Mouse (Mus musculus) gastrocnemius, postnatal 36 days (tissue): ENCODE results near the gene Gm49333. TPM values are rescaled to one million over a fixed set of nuclear protein-coding genes. Genes with fewer than 3 reads are reported as not detected.
A peak's percentile ranks its signal among the peaks of the same experiment; 100 is the strongest.

ENCODE experiments used
- DNase-seq, 2 experiments: peaks; one replicate each; pipeline ENCODE4 v3.0.0; 2022
- intact Hi-C: fragments of 180-260 bp; cut with DNase I; formaldehyde crosslinking; loops from one replicate; pipeline ENCODE4 v1.15.1; 2025
- microRNA-seq, 2 experiments: library from miRNA; unstranded; fragments of <30 nt; microRNA quantifications; one replicate each; pipeline ENCODE4 v1.2.0; 2021
- total RNA-seq, 2 experiments: library from RNA; stranded (reverse); gene quantifications; 2 replicates each; pipeline ENCODE4 v1.2.3; 2021

Gm49333 gene
- total RNA-seq, 2 experiments from 2014 or later, result not detected

DNA sequence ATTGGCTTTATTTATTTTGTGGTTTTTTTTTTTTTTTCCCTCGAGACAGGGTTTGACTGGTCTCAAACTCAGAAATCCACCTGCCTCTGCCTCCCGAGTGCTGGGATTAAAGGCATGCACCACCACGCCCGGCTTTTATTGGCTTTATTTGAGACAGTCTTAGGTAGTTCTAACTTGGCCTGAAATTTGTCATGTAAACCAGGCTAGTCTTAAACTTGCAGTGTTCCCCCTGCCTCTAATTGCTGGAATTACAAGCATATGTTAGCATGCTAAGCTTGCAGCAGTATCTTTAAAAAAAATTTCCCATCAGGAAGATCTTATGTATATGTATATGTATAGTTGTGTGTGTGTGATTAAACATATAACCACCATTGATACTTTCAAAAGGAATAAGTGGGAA lies 65.3 kb downstream of the Gm49333 start:
- intact Hi-C loops, result no loop called here
- DNase-seq, result no peak

DNA sequence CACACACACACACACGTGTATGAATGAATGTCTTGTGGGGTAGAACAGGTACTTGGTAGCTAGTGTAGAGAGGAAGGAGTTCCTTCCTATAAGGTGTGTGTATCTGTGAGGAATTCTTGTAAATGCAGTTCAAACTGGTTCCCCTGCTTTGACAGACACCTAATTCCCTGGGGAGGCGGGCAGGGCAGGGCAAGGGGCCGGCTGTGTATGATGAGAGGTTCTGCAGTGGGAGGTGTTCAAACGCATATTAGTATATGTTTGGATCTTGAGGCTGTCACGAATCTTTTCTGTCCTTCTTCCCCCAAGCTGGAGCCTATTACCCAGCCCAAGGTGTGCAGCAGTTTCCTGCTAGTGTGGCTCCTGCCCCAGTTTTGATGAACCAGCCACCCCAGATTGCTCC lies 66.0 kb downstream of the Gm49333 start:
- intact Hi-C loops, result no loop called here
- no peak for DNase-seq

DNA sequence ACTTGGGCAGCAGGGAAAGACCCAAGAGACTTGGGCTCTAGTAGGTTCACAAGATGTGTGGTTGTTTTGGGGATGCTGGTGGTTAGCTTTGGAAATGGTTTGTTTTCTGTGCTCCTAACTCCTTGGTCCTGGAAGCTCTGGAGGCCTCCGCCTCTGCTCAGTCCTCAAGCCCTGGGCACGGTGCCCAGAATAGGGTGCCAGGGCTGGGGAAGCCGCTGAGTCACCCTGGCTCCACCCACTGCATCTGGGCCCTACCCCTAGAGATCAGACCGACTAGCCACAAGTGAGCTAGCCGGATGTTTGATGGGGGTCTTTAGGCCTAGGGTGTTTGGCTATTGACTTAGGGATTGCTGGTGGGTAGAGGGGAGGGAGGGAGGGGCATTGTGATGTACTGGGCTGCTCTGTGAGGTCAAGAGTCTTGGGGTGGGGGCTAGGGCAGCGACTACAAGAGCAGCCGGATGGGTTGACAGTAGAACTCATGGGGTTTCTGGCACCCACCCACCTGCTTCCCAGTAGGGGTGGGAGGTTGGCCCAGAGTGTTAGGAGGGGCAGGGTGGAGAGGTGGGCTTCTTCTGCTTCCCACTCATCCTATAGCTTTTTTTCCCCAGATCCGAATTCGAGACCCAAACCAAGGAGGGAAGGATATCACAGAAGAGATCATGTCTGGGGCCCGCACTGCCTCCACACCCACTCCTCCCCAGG lies 66.7 kb downstream of the Gm49333 start:
- peak; percentile 87 to 89 for DNase-seq
- intact Hi-C loops, result no loop called here

DNA sequence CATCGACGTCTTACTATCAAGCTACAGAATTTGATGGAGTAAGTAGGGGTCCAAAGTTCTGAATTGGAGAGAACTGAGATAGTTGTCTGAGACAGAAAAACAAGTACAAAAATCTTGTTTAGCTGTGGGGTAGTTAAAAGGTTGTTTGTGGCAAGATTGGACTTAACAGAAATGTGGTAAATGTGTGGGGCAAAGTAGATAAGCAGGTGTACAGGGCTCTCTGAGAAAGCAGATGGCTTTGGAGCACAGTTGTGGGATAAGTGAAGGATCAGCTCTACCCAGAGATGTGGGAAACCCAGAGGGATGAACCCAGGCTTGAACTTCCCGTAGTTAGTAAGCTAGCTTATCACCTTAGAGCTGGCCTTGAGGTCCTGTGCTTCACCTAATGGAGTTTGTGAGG lies 79.4 kb downstream of the Gm49333 start:
- no peak for DNase-seq
- intact Hi-C loops, result no loop called here

DNA sequence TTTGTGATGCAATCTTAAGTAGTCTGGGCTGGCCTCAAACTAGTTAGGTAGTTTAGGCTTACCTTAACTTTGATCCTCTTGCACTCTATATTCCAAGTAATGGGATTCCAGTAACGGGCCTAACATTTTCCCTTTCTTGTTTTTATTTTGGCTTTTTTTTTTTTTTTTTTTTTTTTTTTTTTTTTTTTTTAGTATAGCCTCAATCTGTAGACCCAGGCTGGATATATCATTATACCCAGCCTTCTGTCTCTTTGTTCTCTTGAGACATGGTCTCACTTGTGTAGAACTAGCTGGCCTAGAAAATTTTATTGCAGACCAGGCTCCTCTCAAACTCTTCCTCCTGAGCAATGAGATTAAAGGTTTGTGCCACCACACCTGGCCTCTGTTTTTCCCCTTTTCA lies 80.2 kb downstream of the Gm49333 start:
- intact Hi-C loops, result no loop called here
- no peak for DNase-seq

DNA sequence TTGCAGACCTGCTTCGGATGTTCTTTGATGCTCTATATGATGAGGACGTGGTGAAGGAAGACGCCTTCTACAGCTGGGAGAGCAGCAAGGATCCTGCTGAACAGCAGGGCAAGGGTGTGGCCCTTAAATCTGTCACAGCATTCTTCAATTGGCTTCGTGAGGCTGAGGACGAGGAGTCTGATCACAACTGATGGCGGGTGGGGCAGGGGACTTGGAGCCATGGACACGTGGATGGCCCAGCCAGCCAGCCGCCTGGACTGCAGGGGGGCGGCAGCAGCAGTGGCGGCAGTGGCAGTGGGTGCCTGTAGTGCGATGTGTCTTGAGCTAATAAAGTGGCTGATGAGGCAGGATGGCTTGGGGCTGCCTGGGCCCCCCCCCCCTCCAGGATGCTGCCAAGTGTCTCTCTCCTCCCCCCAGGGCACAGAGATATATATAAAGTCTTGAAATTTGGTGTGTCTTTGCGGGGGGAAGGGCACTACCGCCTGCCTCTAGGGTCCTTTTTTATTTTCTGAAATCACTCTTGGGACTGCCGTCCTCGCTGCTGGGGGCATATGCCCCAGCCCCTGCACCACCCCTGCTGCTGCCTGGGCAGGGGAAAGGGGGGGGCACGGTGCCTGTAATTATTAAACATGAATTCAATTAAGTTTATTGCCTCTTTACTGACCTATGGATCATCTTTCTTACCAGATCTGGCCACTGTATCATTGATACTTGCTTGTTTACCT lies 81.0 kb downstream of the Gm49333 start:
- intact Hi-C loops, result no loop called here
- DNase-seq, result no peak

DNA sequence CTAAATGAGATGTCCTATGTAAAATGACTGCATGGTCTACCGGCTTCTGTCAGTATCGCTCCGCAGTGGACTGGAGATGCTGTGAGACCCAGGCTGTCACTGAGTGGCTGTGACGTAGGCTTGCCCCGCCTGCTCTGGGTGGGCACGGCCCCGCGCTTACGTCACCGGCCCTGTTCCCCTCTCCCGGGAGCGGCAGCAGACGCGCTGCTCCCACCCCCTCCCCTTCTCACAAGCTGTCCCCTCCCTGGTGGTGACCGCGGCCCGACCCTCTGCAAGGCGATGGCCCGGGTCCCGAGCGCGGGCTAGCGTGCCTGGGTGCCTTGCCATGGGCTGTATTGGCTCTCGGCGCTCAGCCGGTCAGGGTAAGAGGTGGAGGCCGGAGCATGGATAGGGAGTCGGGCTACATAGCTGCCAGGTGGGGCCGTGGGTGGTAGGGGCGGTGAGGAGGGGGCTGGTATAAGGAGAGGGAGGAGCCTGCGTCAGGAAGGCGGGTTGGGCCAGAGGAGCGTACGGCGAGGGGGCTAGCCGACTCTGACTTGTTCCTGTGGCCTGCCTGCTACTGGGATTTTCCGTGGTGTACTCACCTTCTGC lies 81.8 kb downstream of the Gm49333 start, which contains the start of gene Fam131a:
TSS of gene Fam131a (plus strand) at position 131 of the 591 bp plus-strand sequence.
- peak; percentile 83 to 85 for DNase-seq
- intact Hi-C loops, result no loop called here

DNA sequence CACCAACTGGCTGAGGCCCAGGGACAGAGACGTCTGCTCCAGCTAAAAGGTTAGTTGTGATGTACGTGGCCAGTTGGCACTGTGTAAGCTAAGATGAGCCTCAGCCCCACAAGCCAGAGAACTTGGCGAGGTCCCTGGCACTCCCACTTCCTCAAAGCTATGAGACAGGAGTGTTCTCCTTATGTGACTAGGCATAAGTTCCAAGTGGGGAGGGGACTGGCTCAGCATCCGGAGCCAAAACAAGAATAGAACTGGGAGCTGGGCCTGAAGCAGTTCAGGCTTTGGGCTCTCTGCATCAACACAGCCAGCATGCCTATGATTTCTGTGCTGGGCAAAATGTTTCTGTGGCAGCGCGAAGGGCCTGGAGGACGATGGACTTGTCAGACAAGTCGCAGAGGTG lies 83.4 kb downstream of the Gm49333 start:
- intact Hi-C loops, result no loop called here
- peak; percentile 59 to 63 for DNase-seq

Small RNA genes lying within 50 kb of the gene (microRNA-seq; reads per million reads assigned to microRNA genes)
- 1.4 to 1.5 reads per million in 2 experiments for gene Mir1224

Other genes with a start within 250 kb of the Gm49333 start
- 10 to 100 TPM; 60.7 to 61.2 TPM for gene Abcc5, start 185.2 kb upstream of the Gm49333 start, total RNA-seq
- gene Eif2b5, start 112.8 kb upstream of the Gm49333 start, total RNA-seq, result 10 to 100 TPM; 44.2 to 56.1 TPM
- 10 to 100 TPM; 27.8 to 28.8 TPM for gene Dvl3, start 94.6 kb upstream of the Gm49333 start, total RNA-seq
- gene Ap2m1, start 76.1 kb upstream of the Gm49333 start, total RNA-seq, result 100 to 1,000 TPM; 133 to 135 TPM
- gene Abcf3, start 63.0 kb upstream of the Gm49333 start, total RNA-seq, result 10 to 100 TPM; 51.0 to 69.7 TPM
- gene Vwa5b2, start 22.1 kb upstream of the Gm49333 start, total RNA-seq, result not detected
- 1 to 10 TPM; 3.7 to 5.5 TPM for gene Eef1akmt4, start within 50 bp of the Gm49333 start, total RNA-seq
- gene Alg3, start 125 bp downstream of the Gm49333 start, total RNA-seq, result 10 to 100 TPM; 12.7 to 15.8 TPM
- 1 to 10 TPM; 1.0 to 1.3 TPM for gene Camk2n2, start 9.7 kb downstream of the Gm49333 start, total RNA-seq
- under 1 TPM; 0.30 to 0.41 TPM for gene Ece2, start 18.2 kb downstream of the Gm49333 start, total RNA-seq
- 100 to 1,000 TPM; 189 to 197 TPM for gene Psmd2, start 40.0 kb downstream of the Gm49333 start, total RNA-seq
- 100 to 1,000 TPM; 395 to 402 TPM for gene Eif4g1, start 56.7 kb downstream of the Gm49333 start, total RNA-seq
- 10 to 100 TPM; 50.1 to 79.3 TPM for gene Fam131a, start 81.6 kb downstream of the Gm49333 start, total RNA-seq
- 1 to 10 TPM; 7.7 to 9.3 TPM for gene Polr2h, start 106.1 kb downstream of the Gm49333 start, total RNA-seq
- gene Clcn2, start 106.1 kb downstream of the Gm49333 start, total RNA-seq, result 1 to 10 TPM in 1 of 2 experiments, under 1 TPM in 1; 0.99 to 1.0 TPM
- gene Chrd, start 121.5 kb downstream of the Gm49333 start, total RNA-seq, result 1 to 10 TPM; 2.3 to 3.0 TPM
- 1 to 10 TPM; 3.6 to 4.0 TPM for gene Thpo, start 122.9 kb downstream of the Gm49333 start, total RNA-seq